Mouse (Mus musculus) fat pad, adult 2 months (tissue): ENCODE data around the gene Sigirr.

Experiments used
- DNase-seq: peaks from one replicate; pipeline ENCODE4 v3.0.0-alpha.2; 2011; ENCODE audit warnings: low read depth, low spot score; ENCODE audit errors: extremely low read depth

Gene Sigirr

GRCm38 (mm10) chr7:141099911-141100691, at the start of gene Sigirr:
Sigirr (minus strand) TSS chr7:141100572.
- DNase-seq: no peak

- DNase-seq: no peak
Measured at GRCm38 (mm10) chr7:141148639-141149038, 48.3 kb upstream of the Sigirr start.

GRCm38 (mm10) chr7:141147044-141147443, 46.7 kb upstream of the Sigirr start:
- no peak for DNase-seq

- DNase-seq: no peak
Measured at GRCm38 (mm10) chr7:141146043-141146595, 45.7 kb upstream of the Sigirr start.

GRCm38 (mm10) chr7:141145403-141145802, 45.0 kb upstream of the Sigirr start:
- no peak for DNase-seq

- DNase-seq: no peak
Measured at GRCm38 (mm10) chr7:141144650-141145049, 44.3 kb upstream of the Sigirr start.

- no peak for DNase-seq
Measured at GRCm38 (mm10) chr7:141143861-141144260, 43.5 kb upstream of the Sigirr start.

GRCm38 (mm10) chr7:141143112-141143511, 42.7 kb upstream of the Sigirr start:
- no peak for DNase-seq

GRCm38 (mm10) chr7:141141326-141141725, 41.0 kb upstream of the Sigirr start:
- no peak for DNase-seq

GRCm38 (mm10) chr7:141131904-141132755, 31.8 kb upstream of the Sigirr start:
- no peak for DNase-seq

- DNase-seq: no peak
Measured at GRCm38 (mm10) chr7:141131024-141131820, 30.9 kb upstream of the Sigirr start.

- no peak for DNase-seq
Measured at GRCm38 (mm10) chr7:141123517-141123856, 23.1 kb upstream of the Sigirr start.

- peak; percentile 90 for DNase-seq
Measured at GRCm38 (mm10) chr7:141122689-141123516, 22.5 kb upstream of the Sigirr start.

GRCm38 (mm10) chr7:141122245-141122644, 21.9 kb upstream of the Sigirr start, which contains the start of gene Ptdss2:
Ptdss2 (plus strand) TSS chr7:141122382.
- DNase-seq: no peak

GRCm38 (mm10) chr7:141121051-141121531, 20.7 kb upstream of the Sigirr start:
- no peak for DNase-seq

GRCm38 (mm10) chr7:141120605-141121004, 20.2 kb upstream of the Sigirr start:
- no peak for DNase-seq

GRCm38 (mm10) chr7:141119487-141119886, 19.1 kb upstream of the Sigirr start:
- no peak for DNase-seq

GRCm38 (mm10) chr7:141117636-141118035, 17.3 kb upstream of the Sigirr start, which contains the start of gene Ano9:
Ano9 (minus strand) TSS chr7:141117806.
- DNase-seq: no peak

- no peak for DNase-seq
Measured at GRCm38 (mm10) chr7:141115874-141116273, 15.5 kb upstream of the Sigirr start.

- no peak for DNase-seq
Measured at GRCm38 (mm10) chr7:141103161-141103560, 2.8 kb upstream of the Sigirr start.
